Mouse (Mus musculus) liver, embryonic 11.5 days (tissue): ENCODE results near the gene Glis2. TPM values are rescaled to one million over a fixed set of nuclear protein-coding genes. Genes with fewer than 3 reads are reported as not detected.

Experiments used
- ATAC-seq: fragments of 200-750 bp; cut with Nextera tagmentation; replicated peaks from 2 replicates; pipeline ENCODE4 v1.8.0; 2017; ENCODE audit warnings: moderate number of reproducible peaks, mild to moderate bottlenecking, moderate TSS enrichment, moderate library complexity; ENCODE audit not compliant: low FRiP score
- DNase-seq: peaks from one replicate; pipeline ENCODE4 v3.0.0-alpha.2; 2017; ENCODE audit warnings: low spot score
- H3K27ac ChIP-seq: fragments of 300-500 bp; sonication (generic); 2 replicates; pipeline ENCODE4 v1.5.1; 2014; ENCODE audit warnings: mild to moderate bottlenecking, low read depth, low read length, control low read depth
- H3K27me3 ChIP-seq: fragments of 300-500 bp; sonication (generic); replicated peaks from 2 replicates; pipeline ENCODE4 v1.6.1; 2014; ENCODE audit warnings: low read length, mixed read lengths; ENCODE audit not compliant: control insufficient read depth, insufficient read depth
- H3K36me3 ChIP-seq: fragments of 300-500 bp; sonication (generic); 2 replicates; pipeline ENCODE4 v1.6.1; 2014; ENCODE audit warnings: mild to moderate bottlenecking, low read length, moderate library complexity, mixed read lengths; ENCODE audit not compliant: control insufficient read depth, insufficient read depth
- H3K4me1 ChIP-seq: fragments of 300-500 bp; sonication (generic); replicated peaks from 2 replicates; pipeline ENCODE4 v1.6.1; 2014; ENCODE audit warnings: low read length, mixed read lengths; ENCODE audit not compliant: control insufficient read depth, insufficient read depth
- H3K4me2 ChIP-seq: fragments of 300-500 bp; sonication (generic); 2 replicates; pipeline ENCODE4 v1.6.1; 2014; ENCODE audit warnings: mild to moderate bottlenecking, control low read depth, moderate library complexity
- H3K4me3 ChIP-seq: fragments of 300-500 bp; sonication (generic); 2 replicates; pipeline ENCODE4 v1.5.1; 2014; ENCODE audit warnings: low read depth, low read length, control low read depth
- H3K9ac ChIP-seq: fragments of 300-500 bp; sonication (generic); 2 replicates; pipeline ENCODE4 v1.6.1; 2014; ENCODE audit warnings: low read depth, low read length, control low read depth
- H3K9me3 ChIP-seq: fragments of 300-500 bp; sonication (generic); 2 replicates; pipeline ENCODE4 v1.6.1; 2016; ENCODE audit warnings: low read length, inconsistent platforms, mixed read lengths; ENCODE audit not compliant: control insufficient read depth
- WGBS: fragments of 180-500 bp; shearing (Covaris S2); extraction: QIAGEN DNeasy Blood & Tissue Kit; methylation state at CpG from one replicate; pipeline ENCODE4 v1.1.7; 2014; 5-methylcytosine and 5-hydroxymethylcytosine counted together
- polyA plus RNA-seq: library from polyadenylated mRNA; unstranded; fragments of >200 nt; fragmentation: Nextera tagmentation; extraction: Ambion mirVana; gene quantifications from 2 replicates; pipeline ENCODE4 v1.2.1, GENCODE M21; 2014

Glis2 gene
- polyA plus RNA-seq, 1 experiment from 2014 or later, result 10.8 TPM

- Histone ChIP-seq H3K4me1 (peaks cover 76% of the 10 kb centered on the region), H3K36me3 (no peaks in the 10 kb centered on the region), H3K27me3 (no peaks in the 10 kb centered on the region), H3K27ac (peak overlapping the region; percentile 44), H3K9me3 (no peaks in the 10 kb centered on the region), H3K4me2 (no peak overlapping the region), H3K9ac (no peak overlapping the region), H3K4me3 (no peak overlapping the region)
- 88% methylated on average over 1 of the region's 1 CpGs for WGBS
- no peak for ATAC-seq
- DNase-seq, result no peak
Measured at GRCm38 (mm10) chr16:4603453-4603837, 8.9 kb downstream of the Glis2 start.

- peaks cover 68% of the 10 kb centered on the region for H3K4me1 ChIP-seq
- H3K27me3 ChIP-seq, result no peaks in the 10 kb centered on the region
- ATAC-seq (no peak), DNase-seq (no peak)
- H3K36me3 ChIP-seq, result no peaks in the 10 kb centered on the region; the same call in 1 of the 2 replicates
- peak overlapping the region; percentile 38 for H3K27ac ChIP-seq
- H3K9me3 ChIP-seq, result no peaks in the 10 kb centered on the region
- no peak overlapping the region for H3K4me2 ChIP-seq
- WGBS, result 68% methylated on average over 11 of the region's 11 CpGs
- H3K4me3 ChIP-seq, result no peak overlapping the region
- H3K9ac ChIP-seq, result no peak overlapping the region
Measured at GRCm38 (mm10) chr16:4604293-4604837, 9.9 kb downstream of the Glis2 start.

GRCm38 (mm10) chr16:4605514-4606131 is 11.1 kb downstream of the Glis2 start:
- Histone ChIP-seq H3K27me3 (no peaks in the 10 kb centered on the region), H3K4me3 (no peak overlapping the region), H3K4me2 (no peak overlapping the region), H3K9ac (no peak overlapping the region), H3K27ac (peak overlapping the region; percentile 52; the same call in 1 of the 2 replicates), H3K9me3 (no peaks in the 10 kb centered on the region), H3K36me3 (no peaks in the 10 kb centered on the region; the same call in 1 of the 2 replicates), H3K4me1 (peaks cover 61% of the 10 kb centered on the region)
- DNase-seq (no peak), ATAC-seq (no peak)
- 70% methylated on average over 13 of the region's 13 CpGs for WGBS

- Histone ChIP-seq H3K9me3 (no peaks in the 10 kb centered on the region), H3K27ac (no peak overlapping the region), H3K9ac (no peak overlapping the region), H3K4me1 (peaks cover 52% of the 10 kb centered on the region), H3K4me3 (no peak overlapping the region), H3K27me3 (no peaks in the 10 kb centered on the region), H3K4me2 (no peak overlapping the region), H3K36me3 (peaks cover 6% of the 10 kb centered on the region)
- WGBS, result 27% methylated on average over 5 of the region's 5 CpGs
- DNase-seq (no peak), ATAC-seq (peak; percentile 27; the same call in 1 of the 2 replicates)
Measured at GRCm38 (mm10) chr16:4606431-4607084, 12.0 kb downstream of the Glis2 start.

- Histone ChIP-seq H3K4me2 (no peak overlapping the region), H3K27me3 (no peaks in the 10 kb centered on the region), H3K27ac (no peak overlapping the region), H3K9ac (no peak overlapping the region), H3K36me3 (peaks cover 11% of the 10 kb centered on the region), H3K4me3 (no peak overlapping the region), H3K4me1 (peaks cover 41% of the 10 kb centered on the region), H3K9me3 (no peaks in the 10 kb centered on the region)
- 50% methylated on average over 9 of the region's 9 CpGs for WGBS
- DNase-seq (peak; percentile 75), ATAC-seq (peak; percentile 38)
Measured at GRCm38 (mm10) chr16:4607818-4608531, 13.5 kb downstream of the Glis2 start.

- WGBS, result 83% methylated on average over 19 of the region's 19 CpGs
- Histone ChIP-seq H3K9ac (no peak overlapping the region), H3K9me3 (no peaks in the 10 kb centered on the region), H3K27ac (no peak overlapping the region), H3K4me2 (no peak overlapping the region), H3K4me1 (peaks cover 35% of the 10 kb centered on the region), H3K4me3 (no peak overlapping the region), H3K27me3 (no peaks in the 10 kb centered on the region), H3K36me3 (peaks cover 15% of the 10 kb centered on the region)
- ATAC-seq (no peak), DNase-seq (no peak)
Measured at GRCm38 (mm10) chr16:4608532-4609059, 14.1 kb downstream of the Glis2 start.

- Histone ChIP-seq H3K27ac (no peak overlapping the region), H3K4me2 (no peak overlapping the region), H3K36me3 (peaks cover 24% of the 10 kb centered on the region), H3K4me3 (no peak overlapping the region), H3K9me3 (no peaks in the 10 kb centered on the region), H3K4me1 (peaks cover 12% of the 10 kb centered on the region), H3K27me3 (no peaks in the 10 kb centered on the region), H3K9ac (no peak overlapping the region)
- no peak for ATAC-seq
- 84% methylated on average over 5 of the region's 5 CpGs for WGBS
- no peak for DNase-seq
Measured at GRCm38 (mm10) chr16:4611193-4611592, 16.7 kb downstream of the Glis2 start.

- H3K27me3 ChIP-seq, result no peaks in the 10 kb centered on the region
- H3K9ac ChIP-seq, result no peak overlapping the region
- no peak overlapping the region for H3K27ac ChIP-seq
- 89% methylated on average over 7 of the region's 7 CpGs for WGBS
- DNase-seq (no peak), ATAC-seq (no peak)
- no peak overlapping the region for H3K4me2 ChIP-seq
- H3K36me3 ChIP-seq, result peaks cover 24% of the 10 kb centered on the region
- H3K4me1 ChIP-seq, result peaks cover 7% of the 10 kb centered on the region
- H3K4me3 ChIP-seq, result no peak overlapping the region
- no peaks in the 10 kb centered on the region for H3K9me3 ChIP-seq
Measured at GRCm38 (mm10) chr16:4611676-4612075, 17.2 kb downstream of the Glis2 start.
